Mouse (Mus musculus): ENCODE results near the gene Syf2.
A peak's percentile ranks its signal among the peaks of the same experiment; 100 is the strongest.
"Not testable (repeated sequence)": the region's sequence is repeated elsewhere in the genome, so short reads cannot be mapped to it uniquely, and the experiment has no call there.

The Syf2 gene

DNA sequence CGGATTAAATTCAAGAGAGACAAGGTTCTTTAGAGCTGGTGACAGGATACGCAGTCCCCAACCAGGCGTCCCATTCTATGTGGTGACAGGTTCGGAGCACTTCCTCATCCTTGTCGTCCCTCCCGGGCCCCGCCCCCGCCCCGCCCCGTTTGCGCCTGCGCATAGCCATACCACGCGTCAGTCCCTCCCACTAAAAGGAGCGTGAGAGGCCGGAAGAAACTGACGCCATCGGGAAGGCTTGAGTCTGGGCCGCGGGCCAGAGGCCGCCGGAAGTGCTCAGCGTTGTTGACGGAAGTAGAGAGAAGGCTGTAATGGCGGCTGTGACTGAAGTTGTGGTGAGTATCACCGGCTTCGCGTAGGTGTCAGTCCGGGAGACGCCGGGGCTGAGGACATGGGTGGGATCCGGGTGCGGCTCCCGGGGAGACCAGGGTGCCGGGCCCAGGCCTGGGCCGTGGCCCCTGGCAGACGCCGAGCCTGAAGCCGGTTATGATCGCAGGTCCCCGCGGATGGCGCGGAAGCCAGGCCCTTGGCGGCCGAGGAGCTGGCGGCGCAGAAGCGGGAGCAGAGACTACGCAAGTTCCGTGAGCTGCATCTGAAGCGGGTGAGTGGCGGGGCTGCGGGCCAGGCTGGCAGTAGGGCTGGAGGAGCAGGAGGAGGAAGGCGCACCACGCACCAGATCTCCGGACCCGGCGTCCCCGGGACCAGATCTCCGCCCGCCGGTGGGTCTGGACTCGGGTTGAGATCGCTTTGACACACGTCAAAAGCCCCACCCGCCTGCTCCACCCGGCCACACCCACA, at the start of gene Syf2:
Syf2 (plus strand) TSS at position 215 of the 798 bp plus-strand sequence.
- DNase-seq = peak; percentile 95

DNA sequence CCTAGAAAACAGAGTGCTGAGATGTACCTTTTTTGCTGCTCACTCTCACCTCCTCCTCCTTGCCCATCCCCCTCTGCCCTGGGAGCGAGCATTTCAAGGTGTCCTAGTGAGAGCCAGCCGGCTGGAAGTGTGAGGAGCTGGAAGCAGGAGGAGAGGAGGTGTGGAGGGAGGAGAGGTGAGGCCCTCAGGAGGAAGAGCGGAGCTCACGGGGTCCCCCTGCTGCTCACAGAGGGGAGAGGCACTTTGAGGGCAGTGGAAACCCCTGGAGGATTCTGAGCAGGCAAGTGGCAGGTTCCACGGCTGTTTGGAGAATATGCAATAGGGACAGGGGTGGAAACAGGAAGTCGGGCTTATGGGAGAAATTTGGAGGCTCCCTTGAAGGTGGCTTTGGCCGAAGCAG, 47.4 kb upstream of the Syf2 start:
- DNase-seq = no peak

DNA sequence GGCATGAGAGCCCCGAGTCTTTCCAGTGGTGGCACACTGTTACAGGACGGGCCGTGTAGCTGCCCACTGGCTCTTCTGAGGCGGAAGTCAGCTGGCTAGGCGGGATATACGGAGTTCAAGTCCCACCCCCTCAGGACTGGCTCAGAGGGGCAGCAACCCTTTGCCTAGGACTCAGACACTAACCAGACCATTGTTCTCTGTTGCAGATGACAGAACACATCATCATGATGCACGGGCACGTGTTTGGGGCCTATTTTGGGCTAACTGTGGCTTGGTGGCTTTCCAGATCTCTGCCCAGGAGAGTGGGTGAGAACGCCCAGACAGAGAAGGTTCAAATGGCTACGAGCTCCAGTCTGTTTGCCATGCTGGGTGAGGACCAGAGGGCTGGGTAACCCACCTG, 46.9 kb upstream of the Syf2 start:
- no peak for DNase-seq

DNA sequence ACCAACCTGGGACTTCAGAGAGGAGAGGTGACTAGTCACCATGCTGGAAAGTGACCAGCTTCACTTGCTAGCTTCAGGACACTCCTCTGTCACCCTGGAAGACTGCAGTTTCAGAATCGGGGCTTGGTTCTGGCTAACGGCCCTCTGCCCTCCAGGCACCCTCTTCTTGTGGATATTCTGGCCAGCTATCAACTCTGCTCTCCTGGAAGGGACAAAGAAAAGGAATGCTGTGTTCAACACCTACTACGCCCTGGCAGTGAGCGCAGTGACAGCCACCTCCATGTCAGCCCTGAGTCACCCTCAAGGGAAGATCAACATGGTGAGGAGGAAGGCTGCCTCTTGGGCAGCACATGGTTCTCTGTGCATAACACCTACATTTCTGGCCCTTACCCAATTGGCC, 46.3 kb upstream of the Syf2 start:
- no peak for DNase-seq

DNA sequence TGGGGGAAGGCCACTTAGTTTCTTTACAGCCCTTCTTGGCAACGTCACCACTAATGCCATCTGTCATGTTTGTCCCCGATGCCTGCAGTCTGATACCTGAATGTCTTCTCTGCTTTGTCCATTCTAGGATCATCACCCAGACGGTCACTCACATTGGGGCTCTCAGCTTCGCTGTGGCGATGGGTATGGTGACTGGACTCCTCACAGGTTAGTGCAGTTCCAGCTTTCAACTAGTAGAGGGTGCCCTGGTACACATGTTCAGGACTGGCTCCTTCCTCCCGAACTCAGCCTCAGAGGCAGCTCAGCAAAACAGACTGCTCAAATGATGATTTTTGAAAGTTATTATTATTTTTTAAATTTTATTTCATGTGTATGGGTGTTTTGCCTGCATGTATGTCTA, 38.6 kb upstream of the Syf2 start:
- DNase-seq = peak; percentile 84

DNA sequence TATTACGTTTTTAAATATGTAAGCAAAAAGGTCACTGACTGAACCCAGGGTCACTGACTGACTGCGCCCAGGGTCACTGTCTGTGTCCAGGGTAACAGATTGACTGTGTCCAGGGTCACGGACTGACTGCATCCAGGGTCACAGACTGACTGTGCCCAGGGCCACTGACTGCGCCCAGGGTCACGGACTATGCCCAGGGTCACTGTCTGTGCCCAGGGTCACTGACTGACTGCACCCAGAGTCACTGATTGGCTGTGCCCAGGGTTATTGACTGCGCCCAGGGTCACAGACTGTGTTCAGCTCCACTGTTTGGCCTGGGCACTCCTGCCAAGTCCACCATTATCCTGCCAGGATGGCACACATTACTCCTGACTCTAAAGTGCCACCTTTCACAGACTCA, 33.4 kb upstream of the Syf2 start:
- DNase-seq = no peak

DNA sequence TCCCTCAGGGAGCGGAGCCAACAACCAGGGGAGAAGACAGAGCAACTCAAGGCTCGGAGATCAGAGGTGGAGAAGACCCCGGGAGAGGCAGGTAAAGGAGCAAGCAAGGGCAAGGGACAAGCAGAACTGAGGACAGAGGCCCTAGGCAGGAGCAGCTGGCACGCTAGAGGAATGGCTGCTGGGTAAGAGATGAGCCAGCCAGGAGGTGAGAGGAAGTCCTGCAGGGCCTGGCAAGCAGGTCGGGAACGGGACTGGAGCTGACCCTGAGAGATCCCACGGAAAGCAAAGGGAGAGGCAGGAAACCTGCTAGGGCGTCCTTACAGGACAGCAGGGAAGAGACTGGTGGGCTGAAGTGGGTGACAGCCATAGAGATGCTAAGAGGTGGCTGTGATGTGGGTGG, 29.6 kb upstream of the Syf2 start:
- no peak for DNase-seq

DNA sequence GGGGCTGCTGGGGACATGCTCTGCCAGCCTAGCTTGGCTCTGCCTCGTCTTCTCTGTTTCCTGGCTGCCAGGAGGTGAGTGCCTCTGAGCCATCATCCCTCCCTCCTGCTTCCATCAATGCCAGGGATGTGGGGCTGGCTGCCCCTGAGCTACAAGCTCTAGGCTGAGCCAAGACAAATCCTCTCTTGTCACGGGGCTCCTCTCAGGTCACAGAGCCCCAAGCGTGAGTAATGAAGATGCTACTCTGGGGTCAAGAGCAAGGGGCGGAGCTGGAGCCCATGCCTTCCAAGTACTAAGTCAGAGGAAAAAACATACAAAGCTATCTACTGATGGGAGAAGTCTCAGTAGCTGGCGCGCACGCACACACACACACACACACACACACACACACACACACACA, 27.7 kb upstream of the Syf2 start:
- no peak for DNase-seq

DNA sequence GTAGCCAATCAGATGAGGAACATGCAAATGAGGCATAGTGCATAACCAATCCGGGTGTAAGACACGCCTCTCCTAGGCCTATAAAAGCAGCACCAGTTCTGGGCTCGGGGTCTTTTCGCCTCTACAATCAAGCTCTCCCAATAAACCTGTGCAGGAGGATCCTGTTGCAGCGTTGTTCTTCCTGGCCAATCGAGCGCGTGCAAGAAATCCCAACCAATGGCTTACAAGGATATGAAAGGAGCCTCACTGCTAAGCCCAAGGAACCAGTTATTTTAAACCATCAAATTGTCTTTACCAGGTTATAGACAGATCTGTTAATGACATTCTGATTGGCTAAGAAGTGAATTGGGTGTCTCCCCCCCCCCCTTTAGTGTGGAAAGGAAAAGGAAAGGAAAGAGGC, 19.3 kb upstream of the Syf2 start:
- not testable (repeated sequence) for DNase-seq

DNA sequence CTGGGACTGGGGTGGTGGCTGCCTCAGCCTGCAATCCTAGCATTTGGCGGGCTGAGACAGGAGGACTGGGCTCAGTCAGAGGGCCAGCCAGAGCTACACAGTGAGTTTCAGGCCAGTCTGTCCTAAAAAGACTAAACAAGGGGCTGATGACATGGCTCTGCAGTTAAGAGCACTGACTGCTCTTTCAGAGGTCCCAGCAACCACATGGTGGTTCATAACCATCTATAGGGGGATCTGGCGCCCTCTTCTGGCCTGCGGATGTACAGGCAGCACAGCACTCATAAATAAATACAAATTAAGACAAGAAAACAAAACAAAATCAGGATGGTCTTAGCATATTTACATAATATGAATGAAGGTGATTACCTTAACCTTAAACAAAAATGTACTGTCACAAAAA, 17.3 kb upstream of the Syf2 start:
- peak; percentile 77 for DNase-seq

DNA sequence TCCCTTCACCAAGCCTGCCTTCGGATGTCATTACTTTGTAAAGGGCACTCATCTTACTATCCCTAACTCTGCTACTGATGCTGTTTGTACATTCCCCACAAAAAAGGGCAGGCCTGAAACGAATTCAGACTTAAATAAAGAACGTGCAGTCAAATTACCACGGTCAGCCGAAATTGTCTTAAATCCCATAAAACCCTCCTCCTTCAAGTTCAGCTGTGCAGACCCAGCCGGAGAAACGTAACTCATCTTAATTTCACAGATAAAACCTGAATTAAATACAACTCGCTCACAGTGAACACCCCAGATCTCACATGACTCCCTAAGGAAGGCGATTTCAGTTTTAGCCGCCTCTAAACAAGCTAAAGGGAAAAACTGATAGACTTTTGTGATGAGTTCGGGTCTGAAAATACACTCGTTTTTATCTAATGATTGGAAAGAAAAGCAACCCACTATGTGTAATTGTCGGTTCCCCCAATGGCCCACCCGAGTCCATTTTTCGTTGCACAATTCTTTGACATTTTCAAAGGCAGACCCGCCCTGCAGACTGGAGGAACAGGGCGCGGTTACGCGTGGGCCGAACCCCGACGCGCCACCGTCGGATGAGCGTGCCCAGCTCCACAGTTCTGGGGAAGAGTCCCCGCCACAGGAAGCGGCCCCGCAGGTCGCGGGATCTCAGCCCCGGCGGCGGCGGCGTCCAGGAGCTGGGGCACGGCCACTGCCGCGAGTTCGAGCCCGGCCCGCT, 16.4 kb upstream of the Syf2 start:
- no peak for DNase-seq

DNA sequence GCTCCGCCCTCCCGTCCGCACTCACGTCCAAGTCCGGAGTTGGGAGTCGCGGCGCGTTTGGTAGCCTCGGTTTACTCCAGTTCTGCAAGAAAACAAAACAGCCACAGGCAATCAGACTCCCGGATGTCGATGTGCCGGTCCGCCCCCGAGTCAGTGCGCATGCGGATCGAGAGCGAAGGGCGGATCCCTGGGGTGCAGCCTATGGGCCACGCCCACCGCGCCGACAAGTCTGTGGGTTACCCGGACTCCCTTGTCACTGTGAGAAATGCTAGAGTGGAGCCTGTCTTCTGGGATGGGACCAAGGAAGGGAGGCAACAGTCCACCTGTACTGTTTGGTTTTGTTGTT, 15.9 kb upstream of the Syf2 start, which contains the start of gene Tmem50a:
Tmem50a (minus strand) TSS at position 161 of the 346 bp plus-strand sequence.
- DNase-seq = peak; percentile 83

DNA sequence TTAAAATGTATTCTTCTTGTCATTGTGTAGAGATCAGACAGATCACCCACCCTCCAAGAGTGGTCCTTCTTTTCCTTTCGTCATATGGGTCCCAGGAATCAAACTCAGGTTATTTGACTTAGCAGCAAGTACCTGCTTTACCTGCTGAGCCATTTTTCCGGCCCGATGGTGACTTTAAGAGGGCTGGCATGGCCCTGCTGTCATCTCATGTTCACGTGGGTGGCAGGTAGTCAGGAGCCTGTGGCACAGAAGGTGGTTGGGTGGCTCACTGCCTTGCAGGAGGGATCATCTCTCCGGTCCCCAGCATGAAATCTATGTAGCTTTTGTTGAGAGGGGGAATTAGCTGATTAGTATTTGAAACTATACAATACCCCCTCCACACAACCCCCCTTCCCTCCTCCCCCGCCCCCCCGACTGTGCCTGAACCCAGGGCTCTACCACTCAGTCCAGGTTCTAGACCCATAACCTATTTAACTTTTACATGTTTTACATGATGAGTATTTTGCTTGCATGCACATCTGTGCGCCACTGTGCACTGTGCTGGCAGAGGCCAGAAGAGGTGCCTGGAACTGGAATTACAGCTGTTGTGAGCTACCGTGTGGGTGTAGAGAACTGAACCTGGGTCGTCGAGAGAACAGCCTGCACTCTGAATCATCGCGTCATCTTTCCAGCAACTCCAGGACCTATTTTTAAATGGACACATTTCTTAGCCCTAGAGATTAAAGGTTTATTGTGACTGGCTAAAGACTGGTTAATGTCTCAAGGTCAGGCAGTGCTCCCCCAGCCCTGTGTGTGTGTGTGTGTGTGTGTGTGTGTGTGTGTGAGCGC, 15.3 kb upstream of the Syf2 start:
- no peak for DNase-seq

DNA sequence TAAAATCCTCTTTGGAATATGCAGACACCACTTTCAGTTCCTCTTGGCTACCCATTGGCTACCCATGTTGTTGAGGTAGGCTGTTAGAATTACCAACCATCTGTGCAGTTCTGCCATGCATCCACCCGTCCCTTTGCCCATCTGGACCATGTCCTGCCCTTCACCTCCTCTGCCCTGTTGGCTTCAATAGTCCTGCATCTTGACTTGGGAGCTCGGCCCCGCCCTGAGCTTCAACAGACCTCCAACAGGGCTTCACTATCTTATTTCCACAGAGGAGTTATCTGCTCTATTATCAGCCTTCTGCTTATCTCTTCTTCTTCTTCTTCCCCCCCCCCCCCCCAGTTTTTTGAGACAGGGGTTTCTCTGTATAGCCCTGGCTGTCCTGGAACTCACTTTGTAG, 13.5 kb upstream of the Syf2 start:
- DNase-seq = no peak

DNA sequence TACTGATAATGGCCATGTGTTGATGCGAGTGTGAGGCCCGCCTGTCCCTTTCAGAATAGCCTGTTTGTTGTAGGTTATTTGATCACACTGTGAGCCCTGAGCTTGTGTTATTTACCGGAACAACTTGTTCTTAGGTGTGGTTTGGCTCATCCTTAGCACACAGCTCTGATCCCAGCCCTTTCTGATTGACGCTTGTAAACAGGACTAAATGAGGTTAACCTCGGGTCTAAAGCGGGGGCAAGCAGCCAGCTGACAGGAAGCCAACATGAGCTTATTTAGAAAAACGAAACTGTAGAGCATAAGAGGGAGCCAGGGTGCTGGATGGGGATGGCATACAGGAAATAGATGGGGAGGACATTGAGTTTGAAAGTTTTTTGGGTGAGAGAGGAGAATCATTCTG, 12.3 kb upstream of the Syf2 start:
- DNase-seq = no peak

DNA sequence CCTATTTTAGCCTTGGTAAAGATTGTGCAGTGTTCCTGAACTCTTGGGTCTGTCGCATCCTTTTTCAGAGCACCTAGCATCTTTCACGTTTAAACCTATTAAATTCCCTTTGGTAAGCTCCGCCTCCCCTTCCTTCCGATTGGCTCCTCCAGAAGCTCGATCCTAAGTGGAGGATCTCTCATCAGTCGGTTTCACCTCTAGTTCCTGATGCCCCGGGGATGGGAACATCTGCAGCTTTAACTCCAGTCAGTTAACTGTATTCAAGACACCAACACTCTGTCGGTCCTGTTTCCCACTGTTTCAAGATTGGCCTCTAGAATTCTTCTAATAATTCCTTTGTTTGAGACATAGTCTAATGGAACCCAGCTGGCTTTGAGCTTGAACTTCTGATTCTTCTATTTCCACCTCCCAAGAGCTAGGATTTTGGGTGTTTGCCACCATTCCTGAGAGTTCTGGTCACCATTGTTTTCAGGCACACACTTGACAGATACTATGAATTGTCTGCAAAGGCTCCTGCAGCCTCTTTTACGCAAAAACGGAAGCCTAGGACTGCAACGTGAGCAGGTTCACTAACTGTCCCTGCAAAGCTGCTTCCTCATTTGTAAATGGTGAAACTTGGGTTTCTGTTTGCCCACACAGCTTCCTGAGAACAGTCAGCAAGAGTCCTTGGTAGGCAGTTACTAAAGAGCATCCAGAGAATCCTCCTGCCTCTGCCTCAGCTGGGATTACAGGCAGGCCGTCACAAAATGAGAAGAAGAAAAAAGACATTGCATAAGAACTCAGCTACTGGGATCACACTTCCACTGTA, 10.8 kb upstream of the Syf2 start:
- no peak for DNase-seq

DNA sequence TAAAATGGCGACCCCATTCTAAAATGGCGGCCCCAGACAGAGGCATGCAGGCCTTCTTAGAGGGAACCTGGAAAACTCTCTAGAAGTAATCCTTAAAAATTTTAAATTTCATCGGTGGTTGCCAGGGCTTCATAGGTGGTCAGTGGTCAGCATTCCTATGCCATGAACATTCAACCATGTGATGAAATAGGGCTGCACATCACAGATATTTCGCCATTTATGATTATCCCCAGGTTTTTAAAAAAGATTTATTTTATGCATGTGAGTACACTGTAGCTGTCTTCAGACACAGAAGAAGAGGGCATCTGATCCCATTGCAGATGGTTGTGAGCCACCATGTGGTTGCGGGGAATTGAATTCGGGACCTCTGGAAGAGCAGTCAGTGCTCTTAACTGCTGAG, 10.1 kb upstream of the Syf2 start:
- no peak for DNase-seq

DNA sequence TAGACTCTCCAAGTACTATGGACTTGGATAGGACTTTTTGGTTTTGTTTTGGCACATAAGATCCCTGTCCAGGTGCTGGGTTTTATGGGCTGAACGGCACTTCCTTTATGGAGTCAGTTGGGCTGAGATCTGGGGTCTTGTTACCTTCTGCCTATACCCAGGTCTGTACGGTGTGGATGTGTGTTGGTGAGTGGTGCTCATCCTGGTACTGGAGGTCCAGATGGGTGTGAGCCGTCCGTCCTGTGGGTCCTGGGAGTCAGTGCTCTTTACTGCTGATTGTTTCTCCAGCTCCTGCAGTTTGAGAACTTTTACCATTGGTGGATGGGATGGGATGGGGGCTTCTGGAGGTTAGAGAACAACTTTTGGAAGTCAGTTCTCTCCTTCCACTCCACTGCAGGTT, 9.0 kb upstream of the Syf2 start:
- no peak for DNase-seq

DNA sequence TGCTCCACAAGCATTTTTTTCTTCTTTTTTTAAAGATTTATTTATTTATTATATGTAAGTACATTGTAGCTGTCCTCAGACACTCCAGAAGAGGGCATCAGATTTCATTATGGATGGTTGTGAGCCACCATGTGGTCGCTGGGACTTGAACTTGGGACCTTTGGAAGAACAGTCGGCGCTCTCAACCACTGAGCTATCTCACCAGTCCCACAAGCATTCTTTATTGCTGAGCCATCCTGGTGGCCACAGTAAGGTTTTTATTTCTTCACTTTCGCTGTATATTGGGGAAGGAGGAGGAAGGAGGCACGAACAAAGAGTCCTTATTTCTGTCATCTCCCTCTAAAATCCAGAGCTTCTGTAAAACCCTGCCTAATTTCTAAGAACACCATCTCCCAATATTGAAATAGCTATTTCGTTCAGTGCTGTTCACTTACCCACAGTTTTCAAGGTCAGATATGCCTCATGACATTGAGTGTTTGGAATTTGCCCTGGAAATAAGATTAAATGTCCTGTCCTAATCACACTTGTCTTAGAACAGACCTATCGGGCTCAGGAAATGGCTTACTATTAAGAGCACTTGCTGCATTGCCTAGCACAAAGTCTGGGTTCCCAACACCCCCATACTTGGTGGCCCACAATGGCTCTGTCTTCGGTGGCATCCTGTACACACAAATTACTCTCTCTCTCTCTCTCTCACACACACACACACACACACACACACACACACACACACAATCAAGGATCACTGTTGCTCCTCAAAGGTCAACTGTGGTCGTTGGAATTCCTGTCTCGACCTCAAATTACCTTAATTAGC, 8.4 kb upstream of the Syf2 start:
- DNase-seq = no peak

DNA sequence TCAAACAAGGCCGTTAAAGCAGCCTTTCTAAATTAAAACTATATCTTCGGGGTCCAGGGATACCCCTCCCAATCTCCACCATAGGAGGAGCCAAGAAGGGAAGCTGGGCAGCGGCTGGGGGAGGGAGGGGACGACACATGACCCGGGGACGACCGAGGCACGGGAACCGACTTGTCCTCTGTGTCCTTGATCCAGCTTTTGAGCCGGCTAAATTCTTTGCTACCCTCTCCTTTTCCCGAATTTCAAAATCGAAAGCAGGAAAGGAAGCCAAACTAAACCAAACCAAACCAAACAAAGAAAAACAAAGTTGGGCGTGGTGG, 7.8 kb upstream of the Syf2 start:
- DNase-seq = no peak

DNA sequence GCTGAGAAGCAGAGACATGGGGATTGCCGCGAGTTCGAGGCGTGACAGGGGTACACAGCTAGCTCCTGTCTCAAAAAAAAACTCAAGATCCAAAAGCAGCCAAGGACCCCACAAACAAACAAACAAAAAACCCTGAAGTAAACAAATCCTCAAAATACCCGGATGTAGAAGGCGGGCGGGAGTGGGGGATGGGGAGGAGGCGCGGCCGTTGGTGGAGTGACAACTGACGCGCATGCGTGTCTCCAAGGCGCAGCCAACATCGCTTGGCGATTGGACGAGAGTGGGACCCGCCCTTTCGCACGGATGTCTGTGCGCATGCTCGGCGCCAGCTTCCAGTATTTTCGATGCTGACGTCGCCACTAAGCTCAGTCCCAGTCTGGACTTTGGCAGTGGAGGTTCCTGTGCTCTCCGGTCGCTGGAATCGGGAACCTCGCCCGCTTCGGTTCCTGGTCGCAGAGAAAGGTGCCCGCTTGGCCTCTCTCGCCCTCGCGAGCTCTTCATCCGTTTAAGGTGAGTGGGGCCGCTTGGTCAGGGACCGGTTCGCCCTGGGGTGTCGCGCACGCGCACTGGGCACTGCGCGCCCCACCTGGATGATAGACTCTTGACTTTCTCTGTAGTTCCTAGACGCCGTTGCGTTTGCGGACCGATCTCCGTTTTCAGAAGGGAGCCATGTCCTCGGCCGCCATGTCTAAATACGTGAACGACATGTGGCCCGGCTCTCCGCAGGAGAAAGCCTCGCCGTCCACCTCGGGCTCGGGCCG, 7.3 kb upstream of the Syf2 start, which contains the start of gene Rsrp1:
Rsrp1 (plus strand) TSS at position 335 of the 761 bp plus-strand sequence.
- DNase-seq = peak; percentile 98

All from cerebellum, adult 9-10 months (tissue).